Mouse (Mus musculus): Measurements from ENCODE around the gene Lnx2. TPM values are rescaled to one million over a fixed set of nuclear protein-coding genes. Genes with fewer than 3 reads are reported as not detected.

Lnx2 gene
- total and polyA plus RNA-seq, 3 experiments: 20.3 to 30.1 (median 22.9) TPM

DNA sequence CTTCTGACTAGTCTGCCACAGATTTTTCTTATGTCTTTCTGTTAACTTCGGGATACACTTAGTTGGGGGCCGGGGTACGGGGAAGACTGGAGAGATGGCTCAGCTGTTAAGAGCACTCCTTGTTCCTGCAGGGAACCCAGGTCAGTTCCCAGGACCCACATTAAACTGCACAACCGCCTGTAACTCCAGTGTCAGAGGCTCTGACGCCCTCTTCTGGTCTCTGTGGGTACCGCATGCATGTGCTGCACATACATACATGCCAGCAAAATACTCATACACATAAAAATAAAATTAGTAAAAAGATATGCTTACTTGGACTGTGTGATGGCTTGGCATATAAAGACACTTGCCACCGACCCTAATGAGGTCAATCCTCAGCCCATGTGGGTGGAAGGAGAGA, 79.6 kb downstream of the Lnx2 start:
- H3K36me3 ChIP-seq (replicated peaks in 1 of 2; ENCODE audit: control insufficient read depth in 1 of 2, insufficient read depth in 1 of 2, low read length in 1 of 2): no peaks in the 10 kb centered on the region
- peaks cover 22% of the 10 kb centered on the region for H3K9me3 ChIP-seq (replicated peaks; ENCODE audit: low read length)
- H3K4me2 ChIP-seq (ENCODE audit: insufficient read depth, low read depth, poor library complexity, severe bottlenecking): no peak overlapping the region
- H3K4me1 ChIP-seq (ENCODE audit: control insufficient read depth in 1 of 2, insufficient read depth in 2 of 2): no peaks in the 10 kb centered on the region
- dilution Hi-C loops (cut with MboI; ENCODE audit: extremely low pct_ligation_motif_present, extremely low pct_unique_long_range_greater_than_20kb, low sequenced_read_pairs) (no loop called here), in situ Hi-C loops (cut with MboI; ENCODE audit: low pct_ligation_motif_present, low pct_unique_long_range_greater_than_20kb, low sequenced_read_pairs) (no loop called here)
- no peak for DNase-seq (ENCODE audit: extremely low read depth)
- H3K79me2 ChIP-seq (replicated peaks; ENCODE audit: control insufficient read depth, extremely low read depth, insufficient read depth, poor library complexity, severe bottlenecking): no peaks in the 10 kb centered on the region
- TF ChIP-seq ZNF384 (IDR thresholded peaks at IDR 0.05; ENCODE audit: low read depth, low read length): no peak
- H3K27ac ChIP-seq (ENCODE audit: insufficient read depth, low read depth): no peak overlapping the region
- no peak overlapping the region for H3K4me3 ChIP-seq (replicated peaks in 1 of 3; ENCODE audit: low read depth in 2 of 3, low read length in 2 of 3, poor library complexity in 1 of 3)
- H3K9ac ChIP-seq (ENCODE audit: insufficient read depth, low read depth): no peak overlapping the region
- peaks cover 2% of the 10 kb centered on the region for H3K27me3 ChIP-seq (replicated peaks)

DNA sequence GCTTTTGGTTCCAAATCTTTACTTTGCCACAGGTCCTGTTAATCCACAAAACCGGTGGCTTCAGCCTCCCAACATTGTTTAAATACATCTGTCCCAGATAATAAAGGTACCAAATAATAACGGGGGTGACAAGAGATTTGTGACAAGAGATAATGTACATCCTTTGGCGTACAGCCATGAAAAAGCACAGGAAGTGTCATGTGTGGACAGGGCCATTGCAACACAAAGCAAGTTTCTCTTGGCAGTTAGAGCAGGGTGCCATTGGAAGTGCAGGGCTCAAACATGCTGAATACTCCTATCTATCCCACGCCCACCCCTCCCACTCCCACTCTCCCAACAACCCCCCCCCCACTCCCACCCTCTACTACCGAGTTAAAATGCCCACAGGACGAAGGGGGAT, 81.4 kb downstream of the Lnx2 start:
- in situ Hi-C loops (cut with MboI; ENCODE audit: low pct_ligation_motif_present, low pct_unique_long_range_greater_than_20kb, low sequenced_read_pairs): no loop called here
- Histone ChIP-seq H3K27me3 (replicated peaks) (peaks cover 2% of the 10 kb centered on the region), H3K4me3 (replicated peaks in 1 of 3; ENCODE audit: low read depth in 2 of 3, low read length in 2 of 3, poor library complexity in 1 of 3) (no peak overlapping the region), H3K4me1 (ENCODE audit: control insufficient read depth in 1 of 2, insufficient read depth in 2 of 2) (no peaks in the 10 kb centered on the region), H3K4me2 (ENCODE audit: insufficient read depth, low read depth, poor library complexity, severe bottlenecking) (no peak overlapping the region), H3K79me2 (replicated peaks; ENCODE audit: control insufficient read depth, extremely low read depth, insufficient read depth, poor library complexity, severe bottlenecking) (no peaks in the 10 kb centered on the region), H3K36me3 (replicated peaks in 1 of 2; ENCODE audit: control insufficient read depth in 1 of 2, insufficient read depth in 1 of 2, low read length in 1 of 2) (no peaks in the 10 kb centered on the region), H3K27ac (ENCODE audit: insufficient read depth, low read depth) (no peak overlapping the region), H3K9ac (ENCODE audit: insufficient read depth, low read depth) (no peak overlapping the region), H3K9me3 (replicated peaks; ENCODE audit: low read length) (peaks cover 18% of the 10 kb centered on the region)
- TF ChIP-seq TCF12 (IDR thresholded peaks at IDR 0.05; ENCODE audit: low read depth, low read length): no peak
- no peak for TF ChIP-seq MAFK (IDR thresholded peaks at IDR 0.05; ENCODE audit: insufficient replicate concordance, low read length)
- no peak for TF ChIP-seq E2F4 (IDR thresholded peaks at IDR 0.05; ENCODE audit: insufficient replicate concordance, low read depth, low read length)
- TF ChIP-seq BHLHE40 (IDR thresholded peaks at IDR 0.05; ENCODE audit: low read depth, low read length): no peak
- no peak for TF ChIP-seq TBP (conservative IDR thresholded peaks at IDR 0.05; ENCODE audit: low read depth, low read length)
- TF ChIP-seq GABPA (IDR thresholded peaks at IDR 0.05; ENCODE audit: insufficient replicate concordance, low read depth, low read length): no peak
- no peak for DNase-seq (ENCODE audit: extremely low read depth)
- dilution Hi-C loops (cut with MboI; ENCODE audit: extremely low pct_ligation_motif_present, extremely low pct_unique_long_range_greater_than_20kb, low sequenced_read_pairs): no loop called here

DNA sequence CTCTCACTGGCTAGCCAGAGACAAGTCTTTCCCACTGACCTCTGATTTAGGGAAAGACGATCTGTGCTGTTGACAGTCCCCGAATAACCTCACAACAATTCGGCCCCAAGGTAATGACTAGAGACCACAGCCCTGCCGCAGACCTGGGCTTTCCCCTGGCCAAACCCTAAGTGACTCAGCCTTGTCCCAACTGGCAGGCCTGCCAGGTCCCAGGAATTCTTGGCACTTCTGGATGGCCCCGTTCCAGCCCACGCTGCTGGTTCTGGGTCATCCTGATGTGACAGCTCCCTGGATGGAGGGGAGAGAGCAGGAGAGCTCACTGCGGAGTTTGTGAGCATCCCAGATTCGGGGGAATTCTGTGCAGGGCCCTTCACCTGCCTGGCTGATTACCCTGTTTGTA, 82.9 kb downstream of the Lnx2 start:
- peaks cover 12% of the 10 kb centered on the region for H3K9me3 ChIP-seq (replicated peaks; ENCODE audit: low read length)
- no peak overlapping the region for H3K4me3 ChIP-seq (replicated peaks in 1 of 3; ENCODE audit: low read depth in 2 of 3, low read length in 2 of 3, poor library complexity in 1 of 3)
- no peaks in the 10 kb centered on the region for H3K36me3 ChIP-seq (replicated peaks in 1 of 2; ENCODE audit: control insufficient read depth in 1 of 2, insufficient read depth in 1 of 2, low read length in 1 of 2)
- no peaks in the 10 kb centered on the region for H3K79me2 ChIP-seq (replicated peaks; ENCODE audit: control insufficient read depth, extremely low read depth, insufficient read depth, poor library complexity, severe bottlenecking)
- TF ChIP-seq CHD1 (IDR thresholded peaks at IDR 0.05; ENCODE audit: low read depth, low read length): no peak
- TF ChIP-seq TBP (conservative IDR thresholded peaks at IDR 0.05; ENCODE audit: low read depth, low read length): no peak
- no peak for TF ChIP-seq ZKSCAN1 (IDR thresholded peaks at IDR 0.05; ENCODE audit: borderline replicate concordance, low read depth, low read length)
- TF ChIP-seq POLR2AphosphoS2 (IDR thresholded peaks at IDR 0.05; ENCODE audit: low read depth, low read length): no peak
- no peak for TF ChIP-seq HCFC1 (IDR thresholded peaks at IDR 0.05; ENCODE audit: low read depth, low read length)
- no peak for TF ChIP-seq PAX5 (IDR thresholded peaks at IDR 0.05; ENCODE audit: low read length)
- no peak for TF ChIP-seq RCOR1 (conservative IDR thresholded peaks at IDR 0.05; ENCODE audit: low read depth, low read length)
- TF ChIP-seq MAFK (IDR thresholded peaks at IDR 0.05; ENCODE audit: insufficient replicate concordance, low read length): no peak
- TF ChIP-seq CHD2 (IDR thresholded peaks at IDR 0.05; ENCODE audit: low read length): no peak
- TF ChIP-seq GABPA (IDR thresholded peaks at IDR 0.05; ENCODE audit: insufficient replicate concordance, low read depth, low read length): no peak
- no peak for TF ChIP-seq MAZ (IDR thresholded peaks at IDR 0.05; ENCODE audit: low read depth, low read length)
- no peak for TF ChIP-seq SIN3A (IDR thresholded peaks at IDR 0.05; ENCODE audit: low read length)
- no peak for TF ChIP-seq UBTF (IDR thresholded peaks at IDR 0.05; ENCODE audit: low read depth, low read length)
- TF ChIP-seq E2F4 (IDR thresholded peaks at IDR 0.05; ENCODE audit: insufficient replicate concordance, low read depth, low read length): no peak
- no peak for TF ChIP-seq JUN (IDR thresholded peaks at IDR 0.05; ENCODE audit: insufficient read depth, low read depth, low read length)
- in situ Hi-C loops (cut with MboI; ENCODE audit: low pct_ligation_motif_present, low pct_unique_long_range_greater_than_20kb, low sequenced_read_pairs) (no loop called here), dilution Hi-C loops (cut with MboI; ENCODE audit: extremely low pct_ligation_motif_present, extremely low pct_unique_long_range_greater_than_20kb, low sequenced_read_pairs) (no loop called here)
- H3K4me2 ChIP-seq (ENCODE audit: insufficient read depth, low read depth, poor library complexity, severe bottlenecking): no peak overlapping the region
- H3K27me3 ChIP-seq (replicated peaks): peaks cover 2% of the 10 kb centered on the region
- no peak overlapping the region for H3K27ac ChIP-seq (ENCODE audit: insufficient read depth, low read depth)
- DNase-seq (ENCODE audit: extremely low read depth): no peak
- H3K9ac ChIP-seq (ENCODE audit: insufficient read depth, low read depth): no peak overlapping the region
- H3K4me1 ChIP-seq (ENCODE audit: control insufficient read depth in 1 of 2, insufficient read depth in 2 of 2): no peaks in the 10 kb centered on the region
